Mouse (Mus musculus): ENCODE data around the gene Mcts2. TPM values are rescaled to one million over a fixed set of nuclear protein-coding genes. Genes with fewer than 3 reads are reported as not detected.

Mcts2 gene
- polyA plus RNA-seq, 1 experiment = not detected

DNA sequence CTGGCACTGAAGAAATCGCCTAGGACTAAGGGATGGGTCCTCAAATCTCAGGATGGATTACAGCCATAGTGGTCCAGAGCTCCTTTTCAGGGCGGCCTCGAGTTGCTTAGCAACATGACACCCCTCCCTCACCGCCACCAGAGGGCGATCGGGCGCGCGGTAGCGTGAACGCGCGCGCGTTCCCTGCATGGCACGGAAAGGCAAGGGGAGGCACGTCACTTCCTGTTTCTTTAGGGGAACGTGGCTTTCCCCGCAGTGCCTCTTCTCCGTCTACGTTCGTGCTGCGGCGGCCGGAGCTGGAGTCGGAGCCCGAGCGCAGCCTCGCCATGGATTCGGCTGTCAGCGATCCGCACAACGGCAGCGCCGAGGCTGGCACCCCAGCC lies 17.6 kb upstream of the Mcts2 start, which contains the start of gene H13:
Gene H13, plus strand, starts transcription at position 206 of the 383 bp plus-strand sequence.
- under 1% methylated on average over 35 of the region's 35 CpGs for WGBS
- peak within 1 kb of the TSS; percentile 82 for H3K4me3 ChIP-seq (ENCODE audit: insufficient read depth, low read depth, low read length)
- peak within 1 kb of the TSS; percentile 68 for H3K27ac ChIP-seq (ENCODE audit: insufficient read depth, low read depth, low read length)
- H3K4me1 ChIP-seq (ENCODE audit: control insufficient read depth, insufficient read depth, low read length) = peaks cover 28% of the 10 kb centered on the region
- TF ChIP-seq CTCF (IDR thresholded peaks at IDR 0.05; ENCODE audit: insufficient read depth, low read depth, low read length) (peak; percentile 80), POLR2A (IDR thresholded peaks at IDR 0.05; ENCODE audit: insufficient read depth, low read depth, low read length) (peak; percentile 75)

DNA sequence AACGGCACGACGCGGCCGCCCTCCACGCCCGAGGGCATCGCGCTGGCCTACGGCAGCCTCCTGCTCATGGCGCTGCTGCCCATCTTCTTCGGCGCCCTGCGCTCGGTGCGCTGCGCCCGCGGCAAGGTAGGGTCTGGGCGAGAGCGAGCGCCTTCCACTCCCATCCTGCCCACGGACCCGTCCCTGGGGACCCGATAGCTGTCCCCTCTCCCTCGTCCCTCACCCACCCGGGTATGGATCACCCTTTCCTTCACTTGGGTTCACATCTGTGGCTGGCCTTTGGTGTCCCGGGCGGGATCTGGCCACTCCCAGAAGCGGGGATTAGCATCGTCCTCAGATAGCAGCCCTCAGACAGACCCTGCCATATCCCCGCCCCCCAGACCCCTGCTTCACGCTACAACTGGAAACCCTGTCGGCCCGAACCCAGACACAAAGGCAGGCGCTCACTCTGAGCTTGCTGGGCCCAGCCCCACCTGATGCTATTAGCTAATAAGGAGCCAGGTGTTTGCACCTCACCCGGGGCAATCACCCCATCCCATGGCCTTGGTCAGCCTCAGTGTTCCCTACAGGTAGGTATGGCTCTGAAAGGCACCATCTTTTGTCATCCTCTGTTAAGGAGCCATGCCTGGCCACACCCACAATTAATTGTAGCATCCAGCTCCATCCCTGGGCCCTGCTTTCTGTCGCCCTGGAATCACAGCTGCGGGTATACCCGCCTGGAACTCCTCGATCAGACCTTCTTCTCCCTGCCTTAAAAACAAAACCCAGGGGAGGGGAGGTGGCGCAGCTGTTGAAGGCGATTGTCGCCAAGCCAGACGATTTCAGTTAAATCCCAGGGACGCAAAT lies 17.0 kb upstream of the Mcts2 start:
- 1% methylated on average over 46 of the region's 46 CpGs for WGBS

DNA sequence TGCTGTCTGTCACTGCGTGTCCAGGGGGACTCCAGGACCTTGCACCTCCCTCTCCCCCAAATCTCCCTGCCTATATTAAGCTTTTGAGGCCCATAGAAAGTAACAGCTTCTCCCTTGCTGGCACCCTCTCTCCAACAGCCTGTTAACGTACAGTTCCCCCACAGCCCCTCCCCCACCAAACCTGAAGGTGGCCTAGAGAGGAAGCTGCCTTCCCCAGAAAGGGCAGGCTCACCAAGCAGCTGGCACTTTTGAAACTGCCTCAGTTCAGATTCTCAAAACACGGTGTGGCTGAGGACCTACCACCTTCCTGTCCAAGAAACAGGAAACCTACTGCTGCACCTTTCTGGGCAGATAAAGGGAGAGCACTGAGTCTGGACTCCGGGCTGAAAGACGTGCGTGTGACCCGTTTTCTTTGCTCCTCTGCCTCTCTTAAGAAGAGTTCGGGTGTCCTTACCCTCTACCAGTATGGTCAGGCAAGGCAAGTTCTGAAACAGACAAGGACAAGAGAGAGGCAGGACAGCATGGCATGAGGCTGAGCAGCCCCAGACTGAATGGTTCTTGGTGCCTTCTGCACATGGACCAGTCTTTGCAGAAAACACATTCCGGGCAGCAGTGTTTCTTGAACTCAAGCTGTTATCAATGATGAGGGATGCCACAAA lies 15.7 kb upstream of the Mcts2 start:
- no peak for TF ChIP-seq CTCF (IDR thresholded peaks at IDR 0.05; ENCODE audit: insufficient read depth, low read depth, low read length)
- TF ChIP-seq POLR2A (IDR thresholded peaks at IDR 0.05; ENCODE audit: insufficient read depth, low read depth, low read length) = no peak
- WGBS = 35% methylated on average over 9 of the region's 9 CpGs
- H3K4me3 ChIP-seq (ENCODE audit: insufficient read depth, low read depth, low read length) = peak overlapping the region; percentile 82
- H3K4me1 ChIP-seq (ENCODE audit: control insufficient read depth, insufficient read depth, low read length) = peaks cover 31% of the 10 kb centered on the region
- H3K27ac ChIP-seq (ENCODE audit: insufficient read depth, low read depth, low read length) = peak overlapping the region; percentile 40; the same call in 1 of the 2 replicates

More for the DNA sequence above, 17.0 kb upstream of the Mcts2 start:
- no peak; the same call in none of the 2 replicates for TF ChIP-seq POLR2A (IDR thresholded peaks at IDR 0.05; ENCODE audit: insufficient read depth, low read depth, low read length)
- TF ChIP-seq CTCF (IDR thresholded peaks at IDR 0.05; ENCODE audit: insufficient read depth, low read depth, low read length) = no peak
- H3K4me3 ChIP-seq (ENCODE audit: insufficient read depth, low read depth, low read length) = peak overlapping the region; percentile 82
- H3K4me1 ChIP-seq (ENCODE audit: control insufficient read depth, insufficient read depth, low read length) = peaks cover 28% of the 10 kb centered on the region
- peak overlapping the region; percentile 68 for H3K27ac ChIP-seq (ENCODE audit: insufficient read depth, low read depth, low read length)

DNA sequence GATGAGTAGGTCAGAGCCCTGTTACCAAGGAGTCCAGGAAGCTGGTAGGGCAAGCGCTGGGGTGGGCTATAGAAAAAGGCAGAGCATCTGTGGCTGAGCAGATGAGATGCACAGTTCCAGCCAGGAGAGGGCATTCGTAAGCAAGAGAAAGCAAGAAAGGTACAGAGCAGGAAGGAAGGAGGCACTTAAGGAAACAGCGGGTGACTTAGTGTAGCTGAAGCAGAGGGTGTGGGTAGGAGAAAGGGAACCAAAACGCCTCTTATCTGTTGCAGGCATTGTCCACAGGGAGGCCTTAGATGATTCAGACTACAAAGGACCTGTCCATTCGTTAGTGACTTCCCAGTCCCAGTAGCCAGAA lies 15.2 kb upstream of the Mcts2 start:
- Histone ChIP-seq H3K4me1 (ENCODE audit: control insufficient read depth, insufficient read depth, low read length) (peaks cover 31% of the 10 kb centered on the region), H3K4me3 (ENCODE audit: insufficient read depth, low read depth, low read length) (peak overlapping the region; percentile 82), H3K27ac (ENCODE audit: insufficient read depth, low read depth, low read length) (no peak overlapping the region)
- WGBS = 12% methylated on average over 5 of the region's 5 CpGs
- TF ChIP-seq CTCF (IDR thresholded peaks at IDR 0.05; ENCODE audit: insufficient read depth, low read depth, low read length) = no peak
- TF ChIP-seq POLR2A (IDR thresholded peaks at IDR 0.05; ENCODE audit: insufficient read depth, low read depth, low read length) = no peak

DNA sequence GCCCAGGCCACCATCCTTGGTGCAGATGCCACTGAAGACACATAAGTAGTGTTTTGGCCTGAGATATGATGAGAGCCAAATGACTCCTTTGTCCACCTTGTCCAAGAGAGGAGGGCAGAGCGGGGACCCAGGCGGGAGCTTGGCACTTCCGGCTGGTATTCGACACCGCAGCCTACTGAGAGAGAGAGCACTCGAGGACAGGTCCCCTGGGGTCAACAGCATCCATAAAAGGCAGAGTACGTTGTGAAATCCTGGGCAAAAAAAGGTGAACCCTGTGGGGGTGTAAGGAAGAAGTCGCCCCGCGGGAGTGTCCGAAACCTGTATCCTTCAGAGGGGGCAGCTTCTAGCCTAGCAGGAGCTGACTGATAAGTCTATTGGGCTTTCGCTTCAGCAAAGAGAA lies 14.7 kb upstream of the Mcts2 start:
- WGBS = 68% methylated on average over 12 of the region's 12 CpGs
- Histone ChIP-seq H3K27ac (ENCODE audit: insufficient read depth, low read depth, low read length) (no peak overlapping the region), H3K4me1 (ENCODE audit: control insufficient read depth, insufficient read depth, low read length) (peaks cover 31% of the 10 kb centered on the region), H3K4me3 (ENCODE audit: insufficient read depth, low read depth, low read length) (0 out of 2 replicates have a peak overlapping the region, but pooled peaks have one; percentile 82)
- TF ChIP-seq CTCF (IDR thresholded peaks at IDR 0.05; ENCODE audit: insufficient read depth, low read depth, low read length) (no peak), POLR2A (IDR thresholded peaks at IDR 0.05; ENCODE audit: insufficient read depth, low read depth, low read length) (no peak)

DNA sequence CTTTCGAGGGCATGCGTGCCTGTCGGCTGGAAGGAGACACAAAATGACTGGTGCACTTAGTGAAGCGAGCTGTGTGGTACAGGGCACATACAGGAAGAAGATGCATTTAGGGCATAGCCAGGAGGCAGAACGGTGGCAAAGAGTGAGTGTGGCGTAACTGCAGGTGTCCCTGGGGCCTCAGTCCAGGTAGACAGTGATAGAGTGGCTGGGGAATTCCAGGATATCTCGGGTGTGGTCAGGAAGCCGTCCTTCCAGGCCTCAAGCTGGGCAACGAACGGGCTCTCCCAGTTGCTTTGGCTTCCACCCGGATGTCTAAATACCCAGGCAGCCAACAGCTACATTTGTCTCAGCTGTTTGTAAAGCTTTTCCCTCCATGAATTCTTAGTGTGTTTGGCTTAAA lies 12.7 kb upstream of the Mcts2 start:
- Histone ChIP-seq H3K27ac (ENCODE audit: insufficient read depth, low read depth, low read length) (no peak overlapping the region), H3K4me1 (ENCODE audit: control insufficient read depth, insufficient read depth, low read length) (peaks cover 36% of the 10 kb centered on the region), H3K4me3 (ENCODE audit: insufficient read depth, low read depth, low read length) (no peak overlapping the region)
- TF ChIP-seq CTCF (IDR thresholded peaks at IDR 0.05; ENCODE audit: insufficient read depth, low read depth, low read length) (no peak), POLR2A (IDR thresholded peaks at IDR 0.05; ENCODE audit: insufficient read depth, low read depth, low read length) (no peak)
- WGBS = 67% methylated on average over 11 of the region's 11 CpGs

DNA sequence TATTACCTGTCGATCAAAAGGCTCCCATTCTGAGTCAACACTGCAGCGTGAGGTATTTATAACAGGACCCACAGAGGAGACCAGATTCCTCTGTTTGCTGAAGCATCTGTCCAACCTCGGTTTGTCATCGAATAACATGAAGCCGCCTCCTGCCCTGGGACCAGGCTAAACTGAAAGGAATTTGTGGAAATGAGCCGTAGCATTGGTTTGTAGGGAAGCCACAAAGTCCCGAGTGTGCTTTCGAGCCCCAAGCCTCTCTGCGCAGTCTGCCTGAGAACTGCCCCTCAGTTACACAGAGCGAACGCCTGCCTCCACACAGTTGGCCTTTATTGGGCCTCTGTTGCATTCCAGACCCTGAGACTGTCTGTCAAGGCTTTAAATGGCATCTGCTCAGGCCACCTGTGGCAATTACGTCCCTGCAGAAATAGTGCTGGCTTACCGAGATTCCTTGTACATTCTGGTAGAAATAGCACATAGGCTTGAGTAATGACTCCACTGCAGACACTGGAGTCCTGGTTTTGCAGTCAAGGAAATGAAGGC lies 11.5 kb upstream of the Mcts2 start:
- 79% methylated on average over 13 of the region's 13 CpGs for WGBS
- TF ChIP-seq POLR2A (IDR thresholded peaks at IDR 0.05; ENCODE audit: insufficient read depth, low read depth, low read length) (no peak), CTCF (IDR thresholded peaks at IDR 0.05; ENCODE audit: insufficient read depth, low read depth, low read length) (no peak)
- Histone ChIP-seq H3K4me3 (ENCODE audit: insufficient read depth, low read depth, low read length) (no peak overlapping the region), H3K27ac (ENCODE audit: insufficient read depth, low read depth, low read length) (no peak overlapping the region), H3K4me1 (ENCODE audit: control insufficient read depth, insufficient read depth, low read length) (peaks cover 44% of the 10 kb centered on the region)

DNA sequence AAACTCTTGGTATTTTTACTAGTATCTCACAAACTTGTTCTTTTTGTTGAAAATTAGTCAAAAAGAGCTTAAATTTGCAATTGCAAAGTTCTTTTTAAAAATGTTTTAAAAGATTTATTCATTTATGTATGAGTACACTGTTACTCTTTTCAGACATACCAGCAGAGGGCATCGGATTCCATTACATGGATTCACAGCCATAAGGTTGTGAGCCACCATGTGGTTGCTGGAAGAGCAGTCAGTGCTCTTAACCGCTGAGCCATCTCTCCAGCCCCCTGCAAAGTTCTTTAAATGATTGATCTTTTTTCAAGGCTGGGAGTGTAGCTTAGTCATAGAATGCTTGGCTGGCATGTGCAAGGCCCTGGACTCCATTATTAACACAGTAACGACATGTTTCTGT lies 8.5 kb upstream of the Mcts2 start:
- WGBS = 31% methylated on average over 3 of the region's 3 CpGs
- Histone ChIP-seq H3K27ac (ENCODE audit: insufficient read depth, low read depth, low read length) (no peak overlapping the region), H3K4me1 (ENCODE audit: control insufficient read depth, insufficient read depth, low read length) (peaks cover 22% of the 10 kb centered on the region), H3K4me3 (ENCODE audit: insufficient read depth, low read depth, low read length) (no peak overlapping the region)
- TF ChIP-seq POLR2A (IDR thresholded peaks at IDR 0.05; ENCODE audit: insufficient read depth, low read depth, low read length) (no peak), CTCF (IDR thresholded peaks at IDR 0.05; ENCODE audit: insufficient read depth, low read depth, low read length) (no peak)

DNA sequence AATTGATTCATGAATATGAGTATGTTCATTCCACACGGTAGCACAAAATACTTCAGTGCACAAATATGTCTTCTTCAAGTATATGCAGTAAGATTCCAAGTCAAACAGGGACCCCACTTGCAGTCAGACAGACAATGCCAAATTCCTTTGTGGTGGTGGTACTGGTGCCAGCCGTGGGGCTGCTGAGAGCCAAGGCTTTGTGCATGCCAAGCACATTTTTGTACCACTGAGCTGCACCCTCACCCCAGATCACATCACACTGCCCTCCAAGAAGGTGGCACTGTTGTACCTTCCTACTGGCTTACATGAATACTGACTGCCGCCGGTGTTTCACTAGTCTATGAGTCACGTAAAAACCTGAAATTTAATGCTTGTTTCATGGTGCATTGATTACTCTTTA lies 7.9 kb upstream of the Mcts2 start:
- 59% methylated on average over 5 of the region's 5 CpGs for WGBS
- Histone ChIP-seq H3K4me1 (ENCODE audit: control insufficient read depth, insufficient read depth, low read length) (peaks cover 20% of the 10 kb centered on the region), H3K27ac (ENCODE audit: insufficient read depth, low read depth, low read length) (no peak overlapping the region), H3K4me3 (ENCODE audit: insufficient read depth, low read depth, low read length) (no peak overlapping the region)
- TF ChIP-seq CTCF (IDR thresholded peaks at IDR 0.05; ENCODE audit: insufficient read depth, low read depth, low read length) (no peak), POLR2A (IDR thresholded peaks at IDR 0.05; ENCODE audit: insufficient read depth, low read depth, low read length) (no peak)

All from olfactory bulb, adult 2 months (tissue).